Mouse (Mus musculus) liver, postnatal 0 days (tissue): ENCODE results near the gene Dlg2.

ENCODE experiments used
- CTCF ChIP-seq: sonication (generic); IDR thresholded peaks from 2 replicates; pipeline ENCODE4 v1.5.1; 2016; ENCODE audit warnings: antibody characterized with exemption, low read depth
- EP300 ChIP-seq: IDR thresholded peaks from 2 replicates; pipeline ENCODE4 v1.6.1; 2016; ENCODE audit warnings: antibody characterized with exemption, low read depth, mild to moderate bottlenecking

- no peak for TF ChIP-seq CTCF
- TF ChIP-seq EP300 = no peak
Measured at GRCm38 (mm10) chr7:92454176-92454575, 1977.7 kb downstream of the Dlg2 start.
